ENCODE assay signal across 22 mouse cellular contexts in genomic region chr1:40776763-40777162, GRCm38 (mm10). TPM values are rescaled to one million over a fixed set of nuclear protein-coding genes. Genes with fewer than 3 reads are reported as not detected.
"Had no signal": no experiment of that assay in that cellular context is flagged by ENCODE, and none has a peak within 500 bp of the region (broad histone marks: within the 10 kb centered on the region; RNA-seq: fewer than 3 reads in every experiment).

No protein-coding gene starts in this region.

- ATAC-seq: forebrain, embryonic 16.5 days; hindbrain, embryonic 16.5 days; inflammation-experienced regulatory T-cells, adult 6 months had no signal

- H3K27me3 ChIP-seq: heart, embryonic 12.5 days; hindbrain, embryonic 12.5 days; limb, embryonic 13.5 days; limb, embryonic 15.5 days had no signal

- H3K27ac ChIP-seq: gastrocnemius, adult 2 months; heart, embryonic 10.5 days; hindbrain, embryonic 10.5 days; hindbrain, embryonic 12.5 days; hindbrain, embryonic 14.5 days; limb, embryonic 13.5 days; limb, embryonic 15.5 days; liver, embryonic 14.5 days had no signal

- H3K4me3 ChIP-seq: gastrocnemius, adult 2 months; heart, embryonic 10.5 days; heart, embryonic 12.5 days; hindbrain, embryonic 10.5 days; hindbrain, embryonic 12.5 days; limb, embryonic 13.5 days; limb, embryonic 15.5 days had no signal

- H3K4me2 ChIP-seq: heart, embryonic 12.5 days; hindbrain, embryonic 12.5 days; hindbrain, embryonic 14.5 days; limb, embryonic 13.5 days; limb, embryonic 15.5 days had no signal

- DNase-seq: gastrocnemius, adult 2 months; gastrocnemius, postnatal 10 days; gastrocnemius, postnatal 25 days; heart, adult 18-20 months; heart, postnatal 10 days; heart, postnatal 4 days; kidney, postnatal 10 days; layer of hippocampus, adult 9-11 months; layer of hippocampus, postnatal 36 days; left cerebral cortex, postnatal 4 days had no signal

- H3K4me1 ChIP-seq: heart, embryonic 10.5 days; heart, embryonic 12.5 days; hindbrain, embryonic 10.5 days; hindbrain, embryonic 12.5 days; limb, embryonic 15.5 days had no signal

- H3K9ac ChIP-seq: heart, embryonic 12.5 days; hindbrain, embryonic 12.5 days; hindbrain, embryonic 14.5 days; limb, embryonic 13.5 days; limb, embryonic 15.5 days; liver, embryonic 14.5 days had no signal

RNA-seq across cellular contexts. Expression of gene Tmem182, which starts 28.6 kb away (rescaled TPM):
- polyA plus RNA-seq: forebrain, embryonic 16.5 days; hindbrain, embryonic 10.5 days; hindbrain, embryonic 14.5 days; inflammation-experienced regulatory T-cells, adult 6 months; liver, adult 2 months; liver, embryonic 14.5 days had no signal
